Mouse (Mus musculus): ENCODE measurements around the gene Hadh. TPM values are rescaled to one million over a fixed set of nuclear protein-coding genes. Genes with fewer than 3 reads are reported as not detected.

The Hadh gene
- polyA plus RNA-seq, 1 experiment from 2014 or later, result 189 TPM

- peak overlapping the region; percentile 68 for H3K4me2 ChIP-seq
- no peak overlapping the region for H3K27ac ChIP-seq
- H3K27me3 ChIP-seq, result no peaks in the 10 kb centered on the region
- ATAC-seq (replicated peaks; ENCODE audit: insufficient number of reproducible peaks, insufficient read depth, low FRiP score, low read depth), result no peak
- H3K9ac ChIP-seq, result 0 out of 2 replicates have a peak overlapping the region, but pooled peaks have one; percentile 84
- H3K4me3 ChIP-seq, result peak overlapping the region; percentile 84
- H3K36me3 ChIP-seq, result peaks cover 3% of the 10 kb centered on the region; the same call in 1 of the 2 replicates
- peaks cover 52% of the 10 kb centered on the region for H3K4me1 ChIP-seq (replicated peaks)
- WGBS, result 64% methylated on average over 6 of the region's 6 CpGs
- H3K9me3 ChIP-seq (replicated peaks), result no peaks in the 10 kb centered on the region
Observed at GRCm38 (mm10) chr3:131270381-131270780, 1.5 kb downstream of the Hadh start.

GRCm38 (mm10) chr3:131266366-131267050 lies 5.4 kb downstream of the Hadh start:
- Histone ChIP-seq H3K27me3 (no peaks in the 10 kb centered on the region), H3K27ac (peak overlapping the region; percentile 72), H3K9me3 (replicated peaks) (no peaks in the 10 kb centered on the region), H3K4me1 (replicated peaks) (peaks cover 49% of the 10 kb centered on the region), H3K9ac (no peak overlapping the region), H3K4me3 (no peak overlapping the region), H3K4me2 (peak overlapping the region; percentile 29; the same call in 1 of the 2 replicates), H3K36me3 (peaks cover 10% of the 10 kb centered on the region)
- ATAC-seq (replicated peaks; ENCODE audit: insufficient number of reproducible peaks, insufficient read depth, low FRiP score, low read depth), result 0 out of 2 replicates have a peak, but pooled peaks have one; percentile 37
- 52% methylated on average over 3 of the region's 3 CpGs for WGBS

DNA sequence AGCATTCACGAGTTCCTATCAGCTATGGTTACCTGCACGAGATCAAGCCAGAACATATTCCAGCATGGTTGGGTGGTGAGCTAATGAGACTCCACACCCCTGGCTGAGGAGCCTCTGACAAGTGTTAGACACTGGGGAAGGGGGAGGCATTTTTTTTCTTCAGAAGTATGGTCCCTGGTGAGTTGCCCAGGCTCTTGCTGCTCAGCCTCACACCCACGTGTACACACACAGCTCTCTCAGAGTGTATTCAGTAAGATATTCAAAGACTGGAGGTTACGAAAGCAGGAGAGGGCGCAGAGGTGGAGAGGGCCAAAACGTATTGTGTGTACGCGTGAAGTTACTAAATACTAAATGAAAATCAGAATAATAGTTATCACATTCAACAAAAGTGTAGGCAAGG lies 6.4 kb downstream of the Hadh start:
- no peak overlapping the region for H3K4me2 ChIP-seq
- H3K27ac ChIP-seq, result peak overlapping the region; percentile 72
- no peaks in the 10 kb centered on the region for H3K27me3 ChIP-seq
- no peak overlapping the region for H3K4me3 ChIP-seq
- no peak overlapping the region for H3K9ac ChIP-seq
- H3K4me1 ChIP-seq (replicated peaks), result peaks cover 41% of the 10 kb centered on the region
- ATAC-seq (replicated peaks; ENCODE audit: insufficient number of reproducible peaks, insufficient read depth, low FRiP score, low read depth), result no peak
- H3K36me3 ChIP-seq, result peaks cover 15% of the 10 kb centered on the region
- 70% methylated on average over 8 of the region's 8 CpGs for WGBS
- H3K9me3 ChIP-seq (replicated peaks), result no peaks in the 10 kb centered on the region

- no peak for ATAC-seq (replicated peaks; ENCODE audit: insufficient number of reproducible peaks, insufficient read depth, low FRiP score, low read depth)
- no peak overlapping the region for H3K4me3 ChIP-seq
- peaks cover 42% of the 10 kb centered on the region for H3K4me1 ChIP-seq (replicated peaks)
- peaks cover 15% of the 10 kb centered on the region for H3K36me3 ChIP-seq
- no peak overlapping the region for H3K4me2 ChIP-seq
- H3K27me3 ChIP-seq, result no peaks in the 10 kb centered on the region
- H3K27ac ChIP-seq, result no peak overlapping the region
- WGBS, result 84% methylated on average over 15 of the region's 15 CpGs
- no peak overlapping the region for H3K9ac ChIP-seq
- H3K9me3 ChIP-seq (replicated peaks), result no peaks in the 10 kb centered on the region
Observed at GRCm38 (mm10) chr3:131263766-131264486, 8.0 kb downstream of the Hadh start.

DNA sequence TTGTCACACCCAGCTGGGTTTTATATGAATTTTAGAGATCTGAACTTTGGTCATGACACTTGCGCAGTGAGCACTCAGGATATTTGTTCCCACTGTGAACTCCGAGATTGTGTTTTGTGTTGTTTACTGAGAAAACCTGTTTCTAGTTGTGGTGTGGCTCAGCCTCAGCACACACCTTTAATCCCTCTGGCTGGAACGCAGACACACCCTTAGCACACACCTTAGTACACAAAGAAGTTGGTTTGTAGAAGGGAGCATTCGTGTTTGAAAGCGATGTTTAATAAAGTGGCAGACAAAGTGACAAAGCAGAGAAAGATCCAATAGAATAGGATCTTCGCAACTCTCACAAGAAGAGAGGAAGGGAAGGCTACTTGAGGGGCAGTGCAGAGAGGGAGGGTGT lies 11.5 kb downstream of the Hadh start:
- WGBS, result 97% methylated on average over 6 of the region's 6 CpGs
- H3K4me2 ChIP-seq, result no peak overlapping the region

GRCm38 (mm10) chr3:131259392-131259965 lies 12.4 kb downstream of the Hadh start:
- Histone ChIP-seq H3K4me3 (no peak overlapping the region), H3K4me1 (replicated peaks) (peaks cover 19% of the 10 kb centered on the region), H3K9me3 (replicated peaks) (no peaks in the 10 kb centered on the region), H3K9ac (no peak overlapping the region), H3K4me2 (no peak overlapping the region), H3K27me3 (no peaks in the 10 kb centered on the region), H3K36me3 (peaks cover 12% of the 10 kb centered on the region), H3K27ac (0 out of 2 replicates have a peak overlapping the region, but pooled peaks have one; percentile 28)
- 67% methylated on average over 9 of the region's 9 CpGs for WGBS
- no peak for ATAC-seq (replicated peaks; ENCODE audit: insufficient number of reproducible peaks, insufficient read depth, low FRiP score, low read depth)

More for the DNA sequence above, 11.5 kb downstream of the Hadh start:
- Histone ChIP-seq H3K4me3 (no peak overlapping the region), H3K9me3 (replicated peaks) (no peaks in the 10 kb centered on the region), H3K27me3 (no peaks in the 10 kb centered on the region), H3K36me3 (peaks cover 12% of the 10 kb centered on the region), H3K4me1 (replicated peaks) (peaks cover 24% of the 10 kb centered on the region), H3K9ac (no peak overlapping the region), H3K27ac (no peak overlapping the region)
- ATAC-seq (replicated peaks; ENCODE audit: insufficient number of reproducible peaks, insufficient read depth, low FRiP score, low read depth), result no peak

- no peaks in the 10 kb centered on the region for H3K9me3 ChIP-seq (replicated peaks)
- ATAC-seq (replicated peaks; ENCODE audit: insufficient number of reproducible peaks, insufficient read depth, low FRiP score, low read depth), result no peak
- no peak overlapping the region for H3K9ac ChIP-seq
- H3K27me3 ChIP-seq, result no peaks in the 10 kb centered on the region
- peaks cover 19% of the 10 kb centered on the region for H3K4me1 ChIP-seq (replicated peaks)
- H3K27ac ChIP-seq, result no peak overlapping the region
- H3K4me2 ChIP-seq, result no peak overlapping the region
- no peak overlapping the region for H3K4me3 ChIP-seq
- peaks cover 12% of the 10 kb centered on the region for H3K36me3 ChIP-seq
- WGBS, result 83% methylated on average over 3 of the region's 3 CpGs
Observed at GRCm38 (mm10) chr3:131258921-131259320, 13.0 kb downstream of the Hadh start.

- H3K27ac ChIP-seq, result no peak overlapping the region
- no peak overlapping the region for H3K9ac ChIP-seq
- H3K4me2 ChIP-seq, result no peak overlapping the region
- no peak for ATAC-seq (replicated peaks; ENCODE audit: insufficient number of reproducible peaks, insufficient read depth, low FRiP score, low read depth)
- no peaks in the 10 kb centered on the region for H3K9me3 ChIP-seq (replicated peaks)
- no peak overlapping the region for H3K4me3 ChIP-seq
- H3K4me1 ChIP-seq (replicated peaks), result peaks cover 43% of the 10 kb centered on the region
- no peaks in the 10 kb centered on the region for H3K27me3 ChIP-seq
- H3K36me3 ChIP-seq, result 0 out of 2 replicates have a peak, but pooled peaks cover 4% of the 10 kb centered on the region
- WGBS, result 64% methylated on average over 3 of the region's 3 CpGs
Observed at GRCm38 (mm10) chr3:131255399-131255981, 16.4 kb downstream of the Hadh start.

DNA sequence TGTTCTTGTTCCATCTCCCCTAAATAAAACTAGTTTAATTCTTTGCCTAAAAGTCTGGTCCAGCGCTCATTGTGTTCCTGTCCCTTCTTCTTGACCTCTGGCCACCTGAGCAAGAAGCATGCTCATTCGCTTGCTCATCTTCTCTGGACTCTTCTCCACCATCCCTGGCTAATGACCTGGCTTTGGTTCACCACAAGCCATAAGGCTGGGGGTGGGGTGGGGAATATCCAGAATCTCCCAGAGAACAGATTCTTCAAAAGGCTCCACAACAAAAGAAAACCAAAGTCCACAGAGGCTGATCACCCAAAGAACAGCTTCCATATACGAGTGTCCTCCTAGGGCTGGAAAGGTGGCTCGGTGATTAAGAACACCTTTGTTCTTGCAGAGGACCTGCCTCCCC lies 16.9 kb downstream of the Hadh start:
- Histone ChIP-seq H3K36me3 (0 out of 2 replicates have a peak, but pooled peaks cover 4% of the 10 kb centered on the region), H3K9ac (no peak overlapping the region), H3K4me1 (replicated peaks) (peaks cover 42% of the 10 kb centered on the region), H3K27ac (no peak overlapping the region), H3K9me3 (replicated peaks) (no peaks in the 10 kb centered on the region), H3K27me3 (no peaks in the 10 kb centered on the region), H3K4me2 (no peak overlapping the region), H3K4me3 (no peak overlapping the region)
- whole genome bisulfite sequencing, result 93% methylated on average over 4 of the region's 4 CpGs
- no peak for ATAC-seq (replicated peaks; ENCODE audit: insufficient number of reproducible peaks, insufficient read depth, low FRiP score, low read depth)

DNA sequence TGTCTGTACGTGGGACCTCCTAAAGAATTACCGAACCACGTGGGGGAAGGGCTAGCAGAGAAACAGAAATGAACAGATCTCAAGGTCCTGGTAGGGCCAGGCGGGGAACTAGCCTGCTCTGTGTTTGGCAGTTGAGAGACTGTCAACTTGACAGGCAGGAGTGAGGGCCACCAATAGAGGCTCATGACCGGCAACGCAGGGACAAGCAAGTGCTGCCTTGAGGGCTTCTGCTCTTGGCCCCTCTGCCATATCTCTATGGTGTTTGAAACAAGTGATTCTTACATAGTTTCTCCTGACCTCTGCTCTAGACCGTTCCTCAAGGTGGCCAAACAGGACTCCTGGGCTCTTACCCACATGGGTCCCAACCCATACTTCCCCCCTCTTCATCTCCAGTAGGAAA lies 20.3 kb downstream of the Hadh start:
- Histone ChIP-seq H3K9me3 (replicated peaks) (no peaks in the 10 kb centered on the region), H3K9ac (no peak overlapping the region), H3K4me2 (no peak overlapping the region), H3K4me3 (no peak overlapping the region), H3K4me1 (replicated peaks) (peaks cover 33% of the 10 kb centered on the region), H3K27me3 (no peaks in the 10 kb centered on the region), H3K27ac (peak overlapping the region; percentile 37), H3K36me3 (peaks cover 28% of the 10 kb centered on the region)
- 53% methylated on average over 7 of the region's 7 CpGs for WGBS
- no peak for ATAC-seq (replicated peaks; ENCODE audit: insufficient number of reproducible peaks, insufficient read depth, low FRiP score, low read depth)

- Histone ChIP-seq H3K4me3 (no peak overlapping the region), H3K27ac (peak overlapping the region; percentile 37; the same call in 1 of the 2 replicates), H3K4me2 (no peak overlapping the region), H3K36me3 (peaks cover 28% of the 10 kb centered on the region), H3K9ac (no peak overlapping the region), H3K27me3 (no peaks in the 10 kb centered on the region), H3K4me1 (replicated peaks) (peaks cover 39% of the 10 kb centered on the region), H3K9me3 (replicated peaks) (no peaks in the 10 kb centered on the region)
- no peak for ATAC-seq (replicated peaks; ENCODE audit: insufficient number of reproducible peaks, insufficient read depth, low FRiP score, low read depth)
- 59% methylated on average over 13 of the region's 13 CpGs for WGBS
Observed at GRCm38 (mm10) chr3:131250978-131251377, 20.9 kb downstream of the Hadh start.
